Mouse (Mus musculus) lung, postnatal 10 days (tissue): ENCODE results near the gene Acsbg1.
"Not testable (repeated sequence)": the region's sequence is repeated elsewhere in the genome, so short reads cannot be mapped to it uniquely, and the experiment has no call there.

Experiments used
- DNase-seq: peaks from one replicate; pipeline ENCODE4 v3.0.0; 2021

Acsbg1 gene

DNA sequence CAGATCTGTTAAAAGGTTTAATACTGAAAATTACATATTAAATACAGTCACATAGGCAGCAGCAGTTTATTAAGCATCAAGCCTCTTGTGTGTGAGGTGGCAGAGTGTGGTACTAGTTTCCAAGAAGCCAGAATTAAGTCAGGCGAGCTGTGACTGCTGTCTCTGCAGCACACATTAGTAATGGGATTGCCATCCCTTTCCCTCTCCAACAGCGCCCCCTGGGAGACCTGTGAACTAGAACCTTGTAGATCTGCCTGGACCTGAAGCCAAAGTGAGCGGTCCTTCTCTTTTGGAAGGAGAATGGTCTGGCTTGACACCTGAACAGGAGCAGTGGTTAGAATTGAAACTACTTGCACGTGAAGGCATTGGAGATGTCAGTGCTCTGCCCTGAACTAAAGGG lies 56.8 kb downstream of the Acsbg1 start:
- DNase-seq, result peak; percentile 79

DNA sequence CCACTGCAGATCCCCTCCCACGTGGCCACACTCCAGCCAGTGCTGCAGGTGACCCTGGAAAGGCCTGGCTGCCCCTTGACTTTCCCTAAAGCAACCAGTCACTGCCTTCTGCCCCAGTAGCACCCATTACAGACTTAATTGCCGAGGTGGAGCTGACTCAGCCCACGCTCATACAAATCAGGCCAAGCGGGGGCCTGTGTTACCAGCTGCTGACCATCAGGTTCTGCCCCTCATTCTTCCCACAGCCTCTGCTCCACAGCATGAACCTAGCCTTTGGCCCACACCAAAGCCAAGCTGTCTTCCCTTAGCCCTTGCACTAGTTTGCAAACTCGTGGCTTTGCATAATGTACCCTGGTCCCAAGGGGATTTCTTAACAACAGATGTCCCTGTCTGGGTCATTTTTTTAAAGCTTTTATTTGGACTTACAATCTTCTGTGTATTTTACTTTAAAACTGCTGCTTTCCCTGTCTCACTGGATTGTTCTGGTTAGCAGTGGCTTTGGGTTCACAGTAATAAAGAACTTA lies 57.5 kb downstream of the Acsbg1 start:
- DNase-seq, result no peak

DNA sequence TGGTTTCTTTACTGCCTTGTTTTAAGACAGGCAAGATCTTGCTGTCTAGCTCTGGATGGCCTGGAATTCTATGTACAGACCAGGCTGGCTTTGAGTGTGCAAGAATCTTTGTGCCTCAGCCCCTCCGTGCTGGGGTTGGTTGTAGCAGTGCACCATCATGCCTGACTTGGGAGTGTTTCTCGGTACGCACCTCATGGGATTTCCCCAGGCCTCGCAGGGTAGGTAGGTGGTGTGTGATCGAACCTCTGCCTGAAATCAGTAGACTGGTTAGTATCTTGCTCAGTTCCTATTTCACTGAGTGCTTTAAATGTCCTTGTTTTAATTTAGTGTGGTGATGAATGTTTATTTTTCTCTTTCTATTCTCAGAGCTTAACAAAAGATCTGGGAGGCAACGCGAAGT lies 58.8 kb downstream of the Acsbg1 start:
- no peak for DNase-seq

DNA sequence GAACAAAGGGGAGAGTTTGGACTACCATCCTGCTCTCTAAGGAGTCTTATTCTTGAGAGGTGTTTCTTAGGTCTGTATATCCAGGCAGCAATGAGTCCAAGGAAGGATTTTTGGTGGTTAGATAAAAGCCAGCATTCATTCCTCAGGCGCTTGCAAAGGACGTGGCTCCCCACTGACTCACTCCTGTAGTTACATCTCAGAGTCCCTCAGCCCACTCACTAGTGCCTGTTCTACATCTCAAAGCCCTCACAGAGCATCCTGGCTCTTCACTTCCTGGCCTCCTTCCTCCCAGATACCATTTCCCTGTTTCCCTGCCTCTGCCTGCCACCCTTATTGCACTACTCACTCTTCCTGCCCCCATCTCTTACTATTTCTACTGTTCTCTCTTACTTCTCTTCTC lies 59.3 kb downstream of the Acsbg1 start:
- DNase-seq, result no peak

DNA sequence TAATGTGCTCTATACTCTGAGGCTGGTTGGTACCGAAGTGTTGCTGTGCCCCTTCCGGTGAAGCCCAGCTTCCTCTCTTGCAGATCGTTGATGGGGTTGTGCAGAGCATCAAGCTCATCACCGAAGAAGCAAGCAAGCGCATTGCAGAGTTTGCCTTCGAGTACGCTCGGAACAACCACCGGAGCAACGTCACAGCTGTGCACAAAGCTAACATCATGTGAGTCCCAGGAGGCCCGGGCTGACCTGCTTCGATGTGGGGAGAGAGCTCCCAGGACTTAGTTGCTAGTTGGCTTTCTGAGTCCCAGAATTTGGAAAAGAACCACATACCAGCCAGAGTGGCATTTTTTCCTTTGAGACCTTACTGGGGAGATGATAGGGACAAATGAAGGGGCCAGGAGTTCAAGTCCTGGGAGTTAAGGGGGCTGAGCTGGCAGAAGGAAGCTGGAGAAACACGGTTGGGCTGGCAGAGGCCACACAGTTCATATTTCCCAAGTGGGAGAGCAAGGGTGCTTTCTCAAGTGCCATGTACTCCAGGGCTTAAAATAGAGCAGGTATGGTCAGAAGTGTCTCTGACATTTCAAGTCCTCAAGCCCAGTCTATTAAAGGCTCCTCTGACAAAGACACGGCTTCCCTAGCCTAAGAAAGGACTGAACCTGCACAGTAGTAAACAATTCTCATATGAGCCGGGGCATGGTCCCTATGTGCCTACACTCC lies 64.8 kb downstream of the Acsbg1 start:
- DNase-seq, result no peak

DNA sequence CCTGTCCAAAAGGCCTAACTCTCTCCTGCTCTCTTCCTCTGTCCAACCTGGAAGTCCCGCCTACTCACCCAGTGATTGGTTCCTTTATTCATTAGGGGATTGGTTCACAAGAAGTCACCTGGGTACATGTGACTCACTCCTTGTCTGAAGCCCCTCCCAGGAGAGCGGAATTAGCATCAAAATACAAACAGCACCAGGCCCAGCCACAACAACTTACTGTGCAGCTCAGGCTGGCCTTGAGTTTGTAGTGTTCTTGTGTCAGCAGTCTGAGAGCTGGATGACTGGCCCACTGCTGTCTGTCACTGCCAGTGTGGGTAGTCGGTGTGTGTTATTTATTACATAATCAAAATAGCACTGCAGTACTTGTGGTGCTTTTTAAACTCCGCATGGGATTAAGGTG lies 68.0 kb downstream of the Acsbg1 start:
- DNase-seq, result not testable (repeated sequence)

DNA sequence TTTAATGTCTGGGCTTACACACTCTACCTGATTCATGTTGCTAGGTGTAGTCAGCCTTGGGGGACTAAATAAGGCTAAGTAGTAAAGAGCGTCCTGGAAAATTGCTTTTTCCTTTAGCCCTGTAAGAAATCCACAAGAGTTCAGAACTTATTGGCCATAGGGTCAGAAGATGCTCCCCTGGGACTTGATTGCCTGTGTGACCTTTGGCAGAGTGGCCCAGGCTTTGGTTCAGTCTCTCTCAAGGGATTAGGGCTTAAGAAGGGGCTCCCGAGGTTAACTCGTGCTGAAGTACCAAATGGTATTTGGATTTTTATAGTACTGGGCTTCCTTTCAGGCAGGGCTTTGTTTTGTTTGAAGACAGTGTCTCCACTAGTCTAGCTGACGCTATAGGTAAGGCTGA lies 73.8 kb downstream of the Acsbg1 start:
- no peak for DNase-seq

DNA sequence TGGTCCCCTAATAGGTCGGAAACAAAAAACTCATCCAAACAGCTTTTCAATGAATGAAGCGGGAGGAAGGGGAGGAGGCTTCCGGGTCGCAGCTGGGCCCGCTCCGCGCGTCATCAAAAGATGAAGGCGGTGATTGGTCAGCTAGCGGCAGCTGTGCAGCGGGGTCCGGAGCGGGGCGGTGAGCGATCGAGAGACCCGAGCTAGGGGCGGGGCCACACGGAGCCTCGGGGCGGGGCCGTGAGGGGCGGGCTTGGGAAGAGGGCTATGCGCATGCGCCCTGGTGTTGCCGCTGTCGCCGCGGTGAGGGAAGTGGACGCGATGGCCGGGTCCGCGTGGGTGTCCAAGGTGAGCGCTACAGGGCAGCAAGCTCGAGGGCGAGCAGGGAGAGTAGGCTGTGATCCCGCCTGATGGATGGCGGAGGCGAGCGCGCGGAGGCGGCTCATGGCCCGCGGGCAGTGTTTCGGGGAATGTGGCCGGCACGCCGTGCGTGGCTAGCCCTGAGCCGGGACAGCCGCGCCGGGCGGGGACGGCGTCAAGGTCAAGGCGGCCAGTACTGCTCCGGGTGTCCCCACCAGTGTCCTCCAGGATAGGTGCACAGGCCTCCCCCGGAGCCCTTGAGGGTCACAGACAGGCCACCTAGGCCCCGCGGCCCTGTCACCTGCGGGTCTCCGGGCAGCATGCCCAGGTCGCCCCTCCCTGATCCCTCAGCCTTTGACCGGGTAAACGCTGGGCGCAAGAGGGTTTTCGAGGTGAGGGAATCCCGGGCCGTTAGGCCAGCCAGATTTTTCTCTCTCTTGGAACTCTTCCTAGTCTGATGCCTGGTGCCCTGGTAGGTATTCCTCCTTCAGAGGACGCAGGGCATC lies 75.2 kb downstream of the Acsbg1 start, which contains the start of gene Idh3a:
Gene Idh3a, plus strand, starts transcription at position 136 of the 863 bp plus-strand sequence.
- peak; percentile 99 for DNase-seq

DNA sequence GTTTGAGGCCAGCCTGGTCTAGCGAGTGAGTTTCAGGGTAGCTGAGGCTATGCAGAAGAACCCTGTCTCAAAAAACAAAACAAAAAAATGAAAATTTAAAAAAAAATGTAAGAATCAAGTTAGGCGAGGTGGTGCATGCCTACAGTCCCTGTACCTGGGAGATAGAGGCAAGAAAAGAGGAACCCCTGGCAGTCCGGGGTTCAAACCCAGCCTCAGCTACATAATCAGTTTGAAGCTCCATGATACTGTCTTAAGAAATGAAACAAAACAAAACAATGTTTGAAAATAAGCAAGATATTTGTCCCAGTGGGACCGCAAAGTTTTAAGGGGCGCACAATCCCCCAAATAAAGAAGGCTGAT lies 75.9 kb downstream of the Acsbg1 start:
- no peak for DNase-seq

DNA sequence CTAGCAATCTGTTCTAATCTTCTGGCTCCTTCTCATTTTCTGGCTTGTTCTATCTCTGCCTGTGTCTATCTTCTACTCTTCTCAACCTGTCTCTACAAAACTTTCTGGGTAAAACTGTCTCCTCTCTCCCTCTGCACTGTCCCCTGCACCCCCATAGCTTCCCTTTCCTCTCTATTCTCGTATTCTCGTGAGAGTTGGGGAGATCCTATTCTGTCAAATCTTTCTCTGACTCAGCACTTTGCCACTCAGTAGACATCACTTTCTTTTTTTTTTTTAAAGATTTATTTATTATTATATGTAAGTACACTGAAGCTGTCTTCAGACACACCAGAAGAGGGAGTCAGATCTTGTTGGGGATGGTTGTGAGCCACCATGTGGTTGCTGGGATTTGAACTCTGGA lies 77.5 kb downstream of the Acsbg1 start:
- DNase-seq, result not testable (repeated sequence)

DNA sequence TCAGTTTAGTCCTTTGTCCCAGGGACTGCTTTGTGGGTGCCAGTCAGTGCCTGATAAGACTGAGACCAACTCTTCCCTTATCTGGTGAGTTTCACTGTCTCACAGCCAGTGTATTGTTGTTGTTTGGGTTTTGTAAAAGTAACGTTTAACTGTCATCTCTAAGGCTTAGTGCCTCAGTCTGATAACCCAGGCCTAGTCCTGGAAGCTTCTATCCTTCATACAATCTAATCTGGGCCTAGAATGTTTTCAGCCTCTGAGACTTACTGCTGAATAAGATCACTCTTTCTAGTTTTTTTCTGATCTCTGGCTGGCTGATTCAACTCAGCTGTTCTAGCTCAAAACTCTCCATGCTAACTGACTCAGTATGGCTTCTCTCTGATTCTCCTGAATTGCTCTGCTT lies 78.0 kb downstream of the Acsbg1 start:
- no peak for DNase-seq

DNA sequence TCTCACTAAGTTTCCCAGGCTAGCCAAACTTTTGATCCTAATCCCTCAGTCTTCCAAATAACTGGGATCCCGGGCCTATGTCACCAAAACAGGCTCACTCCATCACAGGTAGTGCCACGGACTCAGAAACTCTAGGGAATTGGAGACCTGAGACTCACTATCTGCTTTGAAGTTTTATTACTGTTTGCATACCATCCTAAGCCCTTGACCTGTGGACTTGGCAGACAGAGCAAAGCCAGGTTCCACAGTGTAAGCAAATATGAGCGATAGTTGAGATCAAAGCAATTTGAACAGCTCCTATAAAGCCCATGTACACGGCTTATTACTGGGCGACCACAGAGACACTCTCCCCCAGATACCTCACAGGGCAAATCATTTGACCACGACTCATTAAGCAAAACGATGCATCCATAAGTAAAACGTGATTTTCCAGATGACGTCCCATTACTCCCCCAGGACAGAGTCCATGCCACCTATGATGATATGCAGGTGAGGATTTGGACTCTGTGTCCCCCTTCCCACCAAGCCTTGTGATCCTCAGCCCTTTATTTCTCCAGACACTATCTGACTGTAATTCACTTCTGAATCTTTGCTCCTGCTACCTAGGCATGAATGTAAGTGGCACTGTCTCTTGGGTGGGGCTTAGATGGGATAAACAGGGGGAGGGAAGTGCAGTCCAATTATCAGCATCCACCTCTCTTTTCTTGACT lies 90.4 kb downstream of the Acsbg1 start:
- no peak for DNase-seq

DNA sequence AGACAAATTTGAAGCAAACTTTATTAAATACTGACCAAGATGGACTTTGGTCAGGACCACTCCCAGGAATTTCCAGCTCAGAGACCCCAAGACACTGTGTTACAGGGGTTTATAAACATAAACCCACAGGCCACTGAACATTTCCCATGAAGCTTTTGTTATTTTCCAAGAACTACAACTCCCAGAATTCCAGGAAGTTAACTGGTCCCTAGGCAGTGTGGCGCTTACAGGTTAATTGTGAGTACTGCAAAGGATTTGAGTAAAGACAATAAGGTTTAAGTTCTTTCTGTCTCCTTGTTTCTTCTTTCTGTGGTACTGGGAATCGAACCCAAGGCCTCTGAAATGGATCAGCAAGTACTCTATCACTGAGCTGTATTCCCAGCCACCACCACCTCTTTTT lies 92.9 kb downstream of the Acsbg1 start:
- no peak for DNase-seq

DNA sequence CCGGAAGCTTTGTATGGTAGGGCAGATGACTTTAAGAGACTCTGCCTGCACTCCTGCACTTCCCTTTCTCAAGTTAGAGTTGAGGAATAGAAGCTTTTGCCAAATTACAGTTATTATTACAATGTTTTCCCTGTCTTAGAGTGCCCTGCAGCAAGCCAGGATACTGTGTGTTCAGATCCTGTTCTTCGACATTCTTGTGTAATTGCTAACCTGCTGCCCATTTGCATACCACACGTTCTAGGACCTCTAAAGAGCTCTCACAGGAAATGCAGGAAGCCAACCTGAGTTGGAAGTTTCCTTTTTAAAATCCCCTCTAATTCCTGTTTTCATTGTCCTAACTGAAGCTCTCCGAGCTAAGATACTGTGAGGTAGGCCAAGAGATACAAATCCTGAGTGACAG lies 94.7 kb downstream of the Acsbg1 start:
- peak; percentile 23 for DNase-seq

DNA sequence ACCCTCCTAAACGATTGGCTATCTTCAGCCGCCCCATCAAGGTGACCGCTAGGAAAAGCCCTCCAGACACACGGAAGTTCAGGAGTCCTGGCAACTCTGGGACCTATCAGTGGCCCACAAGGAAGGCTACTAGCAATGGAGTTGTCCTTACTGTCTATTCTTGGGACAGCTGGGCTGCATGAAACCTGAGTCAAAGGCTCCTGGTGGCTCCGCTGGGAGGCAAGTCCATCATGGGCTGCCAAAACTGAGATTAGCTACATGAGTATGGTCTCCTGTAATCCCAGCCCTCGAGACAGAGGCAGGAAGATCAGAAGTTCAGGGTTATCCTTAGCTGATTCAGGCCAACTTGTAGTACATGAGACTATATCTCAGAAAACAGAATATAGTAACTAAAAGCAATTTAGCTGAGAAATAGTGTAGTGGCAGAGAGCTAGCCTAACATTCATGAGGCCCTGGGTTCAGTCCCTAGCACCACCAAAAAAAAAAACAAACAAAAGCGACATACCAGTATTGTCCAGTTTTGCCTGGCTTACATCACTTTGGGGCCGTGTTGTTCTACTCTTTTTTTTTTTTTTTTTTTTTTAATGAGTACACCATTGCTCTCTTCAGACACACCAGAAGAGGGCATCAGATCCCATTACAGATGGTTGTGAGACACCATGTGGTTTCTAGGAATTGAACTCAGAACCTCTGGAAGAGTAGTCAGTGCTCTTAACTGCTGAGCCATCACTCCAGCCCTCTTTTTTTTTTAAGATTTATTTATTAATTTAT lies 100.7 kb downstream of the Acsbg1 start:
- no peak for DNase-seq

DNA sequence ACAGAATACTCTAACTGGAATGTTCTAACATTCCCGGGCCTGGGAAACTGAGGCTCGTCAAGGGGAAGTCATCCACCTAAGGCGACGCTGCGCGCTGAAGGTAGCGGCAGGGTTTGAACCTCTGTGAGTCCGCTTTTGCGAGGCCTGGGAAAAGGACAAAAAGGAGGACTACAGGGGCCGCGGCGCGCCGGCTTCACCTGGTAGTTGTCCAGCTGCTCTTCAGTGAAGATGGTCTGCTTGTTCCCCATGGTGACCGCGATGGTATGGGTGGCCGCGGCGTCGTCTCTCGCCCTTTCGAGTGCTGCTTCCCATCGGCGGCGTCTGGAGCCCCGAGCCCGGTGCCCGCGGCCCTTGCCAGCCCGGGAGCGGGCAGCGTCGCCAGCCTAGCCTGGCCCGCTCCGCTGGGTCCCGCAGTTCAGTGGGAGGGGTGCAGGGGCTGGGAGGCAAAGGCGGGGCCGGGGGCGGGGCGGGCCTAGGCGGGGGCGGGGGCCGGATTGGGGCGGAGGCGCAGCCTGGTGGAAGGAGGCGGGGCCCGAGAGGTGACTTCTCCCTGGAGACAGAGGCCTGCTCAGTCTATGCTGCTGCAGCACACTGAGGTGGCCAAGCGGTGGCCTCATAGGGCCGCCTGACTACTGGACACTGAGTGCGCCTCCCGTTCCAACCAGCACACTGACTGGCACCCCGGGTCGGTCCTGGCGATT lies 101.7 kb downstream of the Acsbg1 start, which contains the start of gene Cib2:
Gene Cib2, minus strand, starts transcription at position 448 of the 701 bp plus-strand sequence.
- peak; percentile 88 for DNase-seq

DNA sequence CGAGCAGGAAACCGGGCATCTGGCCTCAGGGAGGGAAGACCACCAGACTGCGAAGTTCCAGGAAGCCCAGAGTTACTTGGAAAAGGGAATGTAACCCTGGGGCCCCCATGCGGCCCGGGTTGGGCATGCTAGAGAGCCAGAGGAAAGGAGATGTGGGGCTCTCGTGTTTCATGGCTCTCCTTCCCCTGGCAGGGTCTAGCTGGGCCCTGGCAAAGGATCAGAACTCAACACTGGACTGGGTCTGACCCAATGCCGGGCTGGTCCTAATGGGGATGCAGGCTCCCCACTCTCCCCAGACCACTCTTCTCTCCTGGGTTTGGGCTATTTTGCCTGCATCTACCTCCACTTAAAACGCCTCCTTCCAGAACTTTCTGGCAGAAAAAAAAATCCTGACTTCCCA lies 102.9 kb downstream of the Acsbg1 start:
- no peak for DNase-seq

DNA sequence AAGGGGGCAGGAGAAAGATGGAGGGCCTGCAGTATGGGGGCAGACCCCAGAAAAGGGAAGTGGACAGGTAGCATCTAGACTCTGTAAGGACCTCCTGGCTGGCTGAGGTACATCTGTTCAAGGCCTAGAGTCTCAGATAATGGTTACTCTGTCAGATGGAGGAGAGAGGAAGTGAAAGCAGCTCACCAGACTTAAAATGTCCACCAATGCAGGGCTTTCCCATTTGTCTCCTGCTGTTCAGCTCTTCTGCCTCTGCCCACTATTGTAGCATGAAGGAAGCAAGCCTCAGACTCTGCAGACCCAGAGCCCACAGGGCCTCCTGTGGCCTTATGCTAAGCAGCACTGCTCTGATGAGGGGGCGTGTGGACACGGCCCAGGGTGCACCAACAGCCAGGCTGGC lies 106.6 kb downstream of the Acsbg1 start:
- no peak for DNase-seq
